Mouse (Mus musculus): ENCODE data around the gene Cntrob. TPM values are rescaled to one million over a fixed set of nuclear protein-coding genes. Genes with fewer than 3 reads are reported as not detected.
"Not testable (repeated sequence)": the region's sequence is repeated elsewhere in the genome, so short reads cannot be mapped to it uniquely, and the experiment has no call there.

Cntrob gene
- total and polyA plus RNA-seq, 2 experiments from 2014 or later: 6.9 to 7.5 TPM

DNA sequence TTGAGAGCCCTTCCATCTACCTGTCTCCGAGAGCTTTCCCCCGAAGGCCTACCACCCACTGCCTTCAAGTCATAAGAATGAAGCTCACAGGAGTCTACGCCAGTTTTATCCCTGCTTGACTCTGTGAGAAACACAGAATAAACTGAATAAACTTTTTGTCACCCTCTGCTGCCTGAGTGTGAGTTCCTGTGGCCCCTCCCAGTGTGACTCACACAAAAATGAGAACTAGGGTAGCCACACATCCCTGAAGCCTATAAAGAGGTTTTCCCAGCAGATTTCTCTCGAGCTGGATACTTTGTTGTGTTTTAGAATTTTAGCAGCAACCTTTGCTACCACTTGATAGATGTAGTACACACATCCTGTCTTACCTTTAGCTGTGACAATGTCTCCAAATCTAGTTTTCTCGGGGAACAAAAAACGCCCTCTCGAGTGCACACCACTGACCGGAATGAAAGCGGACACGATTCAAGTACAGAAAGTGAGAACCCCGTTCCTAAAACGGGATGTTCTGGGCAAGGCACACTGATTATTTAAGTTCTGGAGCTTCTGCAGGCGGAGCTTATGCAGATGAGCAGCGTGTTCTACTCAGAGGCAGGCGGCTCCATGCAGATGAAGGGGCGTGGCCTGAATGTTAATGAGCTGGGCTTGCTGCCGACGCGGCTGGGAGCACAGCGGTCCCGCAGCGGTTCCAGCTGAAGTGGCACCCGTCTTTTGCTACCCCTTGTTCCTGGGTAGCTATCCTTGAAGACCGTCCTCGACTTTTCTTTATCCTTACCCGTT lies 2.2 kb upstream of the Cntrob start, which contains the start of gene Kcnab3:
Gene Kcnab3 (plus strand): TSS at position 631 of the 780 bp plus-strand sequence.
- Histone ChIP-seq H3K9ac (replicated peaks; ENCODE audit: low read depth, low read length) (peak within 1 kb of the TSS; percentile 54), H3K4me1 (ENCODE audit: control insufficient read depth, insufficient read depth) (peaks cover 34% of the 10 kb centered on the region; the same call in 1 of the 2 replicates), H3K27me3 (ENCODE audit: control insufficient read depth, insufficient read depth, low read length) (peaks cover 6% of the 10 kb centered on the region; the same call in 1 of the 2 replicates), H3K27ac (ENCODE audit: low read depth) (peak within 1 kb of the TSS; percentile 49), H3K4me3 (ENCODE audit: low read depth, low read length) (peak within 1 kb of the TSS; percentile 65), H3K36me3 (replicated peaks; ENCODE audit: control insufficient read depth, insufficient read depth, low read length) (no peaks in the 10 kb centered on the region), H3K9me3 (replicated peaks; ENCODE audit: control insufficient read depth, low read length) (no peaks in the 10 kb centered on the region), H3K4me2 (ENCODE audit: low read depth, low read length) (peak within 1 kb of the TSS; percentile 99)
- no peak for TF ChIP-seq EP300 (IDR thresholded peaks at IDR 0.05; ENCODE audit: low read depth)
- WGBS: 11% methylated on average over 26 of the region's 26 CpGs
- ATAC-seq (ENCODE audit: insufficient read depth, low read depth): peak; percentile 69
- DNase-seq (ENCODE audit: low spot score): peak; percentile 95

DNA sequence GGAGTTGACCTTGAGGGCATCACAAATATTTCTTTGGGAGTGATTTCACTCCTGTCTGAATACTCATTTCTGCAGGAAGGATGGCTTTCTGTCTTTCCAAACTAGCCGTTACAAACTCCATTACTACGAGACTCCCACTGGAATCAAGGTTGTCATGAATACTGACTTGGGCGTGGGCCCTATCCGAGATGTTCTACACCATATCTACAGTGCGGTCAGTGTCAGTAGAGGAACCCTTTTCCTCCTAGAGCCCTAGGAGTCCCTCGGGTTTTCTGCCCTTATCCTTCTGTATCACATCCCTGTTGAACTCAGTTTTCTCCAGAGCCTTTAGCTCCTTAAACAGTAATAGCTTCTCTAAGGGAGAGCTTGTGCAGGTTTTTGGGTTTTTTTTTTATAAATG lies 1.2 kb upstream of the Cntrob start:
- DNase-seq (ENCODE audit: low spot score): no peak
- 76% methylated on average over 6 of the region's 6 CpGs for WGBS
- ATAC-seq (ENCODE audit: insufficient read depth, low read depth): no peak
- TF ChIP-seq CTCF (IDR thresholded peaks at IDR 0.05; ENCODE audit: low read depth): no peak
- TF ChIP-seq EP300 (IDR thresholded peaks at IDR 0.05; ENCODE audit: low read depth): no peak
- H3K9ac ChIP-seq (replicated peaks; ENCODE audit: low read depth, low read length): no peak overlapping the region
- H3K9me3 ChIP-seq (replicated peaks; ENCODE audit: control insufficient read depth, low read length): no peaks in the 10 kb centered on the region
- peaks cover 5% of the 10 kb centered on the region; the same call in 1 of the 2 replicates for H3K36me3 ChIP-seq (replicated peaks; ENCODE audit: control insufficient read depth, insufficient read depth, low read length)
- peaks cover 34% of the 10 kb centered on the region; the same call in 1 of the 2 replicates for H3K4me1 ChIP-seq (ENCODE audit: control insufficient read depth, insufficient read depth)
- peak overlapping the region; percentile 57; the same call in 1 of the 2 replicates for H3K4me3 ChIP-seq (ENCODE audit: low read depth, low read length)
- H3K4me2 ChIP-seq (ENCODE audit: low read depth, low read length): peak overlapping the region; percentile 85
- no peak overlapping the region; the same call in 1 of the 2 replicates for H3K27ac ChIP-seq (ENCODE audit: low read depth)
- peaks cover 6% of the 10 kb centered on the region; the same call in 1 of the 2 replicates for H3K27me3 ChIP-seq (ENCODE audit: control insufficient read depth, insufficient read depth, low read length)

DNA sequence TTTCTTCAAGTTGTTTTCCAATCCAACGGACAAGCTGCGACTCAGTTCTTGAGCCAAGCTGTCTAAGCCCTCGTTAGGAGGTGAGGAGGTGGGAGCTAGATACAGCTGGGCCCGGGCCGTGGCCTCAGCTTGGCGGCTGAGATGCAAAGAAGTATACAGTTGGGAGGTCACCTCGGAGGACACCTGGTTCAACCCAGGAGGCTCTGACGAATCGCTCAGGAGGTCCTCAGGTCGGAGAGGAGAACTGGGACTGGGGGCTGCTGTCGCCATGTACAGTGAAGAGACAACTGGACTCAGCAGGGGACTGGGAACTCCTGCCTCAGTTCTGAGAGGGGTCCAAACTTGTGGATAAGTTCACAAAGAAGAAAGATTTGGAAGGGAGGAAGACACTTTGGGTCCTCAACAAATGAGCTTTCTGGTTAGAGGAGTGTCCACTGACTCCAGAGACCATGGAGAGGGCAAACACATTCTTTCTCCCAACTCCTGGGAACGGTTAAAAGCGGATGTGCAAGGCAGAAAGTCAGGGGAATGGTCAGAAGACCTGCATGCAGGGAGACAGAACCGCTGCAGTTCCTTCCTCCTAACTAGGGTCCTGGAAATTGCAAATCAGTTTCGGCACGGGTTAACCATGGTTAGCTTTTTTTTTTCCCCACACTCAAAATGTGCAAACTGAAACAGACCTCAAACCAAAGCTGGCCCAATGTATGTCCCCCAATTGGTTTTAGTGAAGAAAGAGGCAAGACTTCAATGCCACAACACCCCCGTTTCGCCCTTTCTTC lies 693 bp downstream of the Cntrob start:
- peak overlapping the region; percentile 85 for H3K4me2 ChIP-seq (ENCODE audit: low read depth, low read length)
- H3K27me3 ChIP-seq (ENCODE audit: control insufficient read depth, insufficient read depth, low read length): peaks cover 6% of the 10 kb centered on the region; the same call in 1 of the 2 replicates
- H3K27ac ChIP-seq (ENCODE audit: low read depth): peak overlapping the region; percentile 77
- peaks cover 19% of the 10 kb centered on the region for H3K36me3 ChIP-seq (replicated peaks; ENCODE audit: control insufficient read depth, insufficient read depth, low read length)
- peaks cover 34% of the 10 kb centered on the region; the same call in 1 of the 2 replicates for H3K4me1 ChIP-seq (ENCODE audit: control insufficient read depth, insufficient read depth)
- peak overlapping the region; percentile 71 for H3K9ac ChIP-seq (replicated peaks; ENCODE audit: low read depth, low read length)
- ATAC-seq (ENCODE audit: insufficient read depth, low read depth) (no peak), DNase-seq (ENCODE audit: low spot score) (peak; percentile 14)
- H3K9me3 ChIP-seq (replicated peaks; ENCODE audit: control insufficient read depth, low read length): no peaks in the 10 kb centered on the region
- peak overlapping the region; percentile 57 for H3K4me3 ChIP-seq (ENCODE audit: low read depth, low read length)
- no peak for TF ChIP-seq EP300 (IDR thresholded peaks at IDR 0.05; ENCODE audit: low read depth)
- no peak for TF ChIP-seq CTCF (IDR thresholded peaks at IDR 0.05; ENCODE audit: low read depth)
- WGBS: 17% methylated on average over 18 of the region's 18 CpGs

DNA sequence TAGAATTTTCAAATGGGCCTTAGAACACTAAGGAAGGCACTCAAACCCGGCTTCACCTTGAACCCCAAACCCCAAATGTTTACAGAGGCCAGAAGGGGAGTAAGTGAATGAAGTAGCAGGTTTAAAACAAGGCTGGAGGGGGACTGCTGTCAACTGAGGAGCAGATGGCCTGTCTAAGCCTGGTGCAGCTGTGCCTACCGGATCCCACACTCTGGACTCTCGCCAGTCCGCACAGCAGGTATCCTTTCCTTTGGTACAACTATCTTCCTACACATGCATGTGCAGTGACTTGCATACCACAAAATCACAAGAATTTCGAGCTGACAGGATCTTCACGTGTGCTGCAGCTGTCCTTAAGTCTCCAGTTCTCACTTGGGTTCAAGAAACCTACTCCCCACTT lies 1.6 kb downstream of the Cntrob start:
- no peak for TF ChIP-seq EP300 (IDR thresholded peaks at IDR 0.05; ENCODE audit: low read depth)
- no peak for TF ChIP-seq CTCF (IDR thresholded peaks at IDR 0.05; ENCODE audit: low read depth)
- H3K4me3 ChIP-seq (ENCODE audit: low read depth, low read length): peak overlapping the region; percentile 57
- 0 out of 2 replicates have a peak, but pooled peaks cover under 1% of the 10 kb centered on the region for H3K27me3 ChIP-seq (ENCODE audit: control insufficient read depth, insufficient read depth, low read length)
- DNase-seq (ENCODE audit: low spot score) (no peak), ATAC-seq (ENCODE audit: insufficient read depth, low read depth) (no peak)
- H3K27ac ChIP-seq (ENCODE audit: low read depth): no peak overlapping the region
- no peaks in the 10 kb centered on the region for H3K9me3 ChIP-seq (replicated peaks; ENCODE audit: control insufficient read depth, low read length)
- whole genome bisulfite sequencing: 76% methylated on average over 6 of the region's 6 CpGs
- H3K4me2 ChIP-seq (ENCODE audit: low read depth, low read length): peak overlapping the region; percentile 85
- H3K36me3 ChIP-seq (replicated peaks; ENCODE audit: control insufficient read depth, insufficient read depth, low read length): peaks cover 27% of the 10 kb centered on the region
- H3K9ac ChIP-seq (replicated peaks; ENCODE audit: low read depth, low read length): peak overlapping the region; percentile 71
- peaks cover 34% of the 10 kb centered on the region; the same call in 1 of the 2 replicates for H3K4me1 ChIP-seq (ENCODE audit: control insufficient read depth, insufficient read depth)

DNA sequence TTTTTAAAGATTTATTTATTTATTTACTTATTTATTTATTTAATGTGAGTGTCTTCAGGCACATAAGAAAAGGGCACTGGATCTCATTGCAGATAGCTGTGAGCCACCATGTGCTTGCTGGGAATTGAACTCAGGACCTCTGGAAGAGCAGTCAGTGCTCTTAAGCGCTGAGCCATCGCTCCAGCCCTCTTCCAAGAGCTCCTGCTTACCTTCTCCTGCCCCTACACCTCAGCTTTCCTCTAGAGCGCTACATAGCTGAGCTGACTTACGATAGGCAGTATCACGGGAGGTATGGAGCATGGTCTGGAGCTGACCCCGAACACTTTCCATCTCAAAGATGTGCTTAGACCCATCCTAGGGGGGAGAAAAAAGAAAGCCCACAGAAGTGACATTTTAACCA lies 2.0 kb downstream of the Cntrob start:
- Histone ChIP-seq H3K4me3 (ENCODE audit: low read depth, low read length) (no peak overlapping the region), H3K4me2 (ENCODE audit: low read depth, low read length) (peak overlapping the region; percentile 85; the same call in 1 of the 2 replicates), H3K9me3 (replicated peaks; ENCODE audit: control insufficient read depth, low read length) (no peaks in the 10 kb centered on the region), H3K27me3 (ENCODE audit: control insufficient read depth, insufficient read depth, low read length) (no peaks in the 10 kb centered on the region), H3K27ac (ENCODE audit: low read depth) (no peak overlapping the region), H3K36me3 (replicated peaks; ENCODE audit: control insufficient read depth, insufficient read depth, low read length) (peaks cover 28% of the 10 kb centered on the region), H3K9ac (replicated peaks; ENCODE audit: low read depth, low read length) (peak overlapping the region; percentile 71; the same call in 1 of the 2 replicates), H3K4me1 (ENCODE audit: control insufficient read depth, insufficient read depth) (peaks cover 30% of the 10 kb centered on the region; the same call in 1 of the 2 replicates)
- TF ChIP-seq CTCF (IDR thresholded peaks at IDR 0.05; ENCODE audit: low read depth): no peak
- TF ChIP-seq EP300 (IDR thresholded peaks at IDR 0.05; ENCODE audit: low read depth): no peak
- WGBS: 95% methylated on average over 6 of the region's 6 CpGs
- DNase-seq (ENCODE audit: low spot score) (no peak), ATAC-seq (ENCODE audit: insufficient read depth, low read depth) (no peak)

DNA sequence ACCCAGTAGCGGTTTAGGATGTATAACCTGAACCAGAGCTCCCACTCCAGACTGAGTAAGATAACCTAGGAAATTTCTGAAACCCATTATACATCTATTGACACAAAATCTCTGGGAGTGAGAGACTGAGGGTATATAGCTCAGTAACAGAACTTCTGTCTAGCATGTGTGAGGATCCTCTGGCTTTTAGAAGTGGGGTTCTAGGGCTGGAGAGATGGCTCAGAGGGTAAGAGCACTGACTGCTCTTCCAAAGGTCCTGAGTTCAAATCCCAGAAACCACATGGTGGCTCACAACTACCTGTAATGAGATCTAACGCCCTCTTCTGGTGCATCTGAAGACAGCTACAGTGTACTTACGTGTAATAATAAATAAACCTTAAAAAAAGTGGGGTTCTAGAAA lies 5.6 kb downstream of the Cntrob start:
- WGBS: 90% methylated on average over 3 of the region's 3 CpGs
- not testable (repeated sequence) for H3K27ac ChIP-seq (ENCODE audit: low read depth); H3K9me3 ChIP-seq (replicated peaks; ENCODE audit: control insufficient read depth, low read length); H3K27me3 ChIP-seq (ENCODE audit: control insufficient read depth, insufficient read depth, low read length); DNase-seq (ENCODE audit: low spot score); H3K4me2 ChIP-seq (ENCODE audit: low read depth, low read length); H3K4me3 ChIP-seq (ENCODE audit: low read depth, low read length); H3K9ac ChIP-seq (replicated peaks; ENCODE audit: low read depth, low read length); ATAC-seq (ENCODE audit: insufficient read depth, low read depth); H3K4me1 ChIP-seq (ENCODE audit: control insufficient read depth, insufficient read depth)
- H3K36me3 ChIP-seq (replicated peaks; ENCODE audit: control insufficient read depth, insufficient read depth, low read length): peaks cover 47% of the 10 kb centered on the region
